Mouse (Mus musculus): ENCODE measurements at regions not wholly inside any gene's neighbourhood (a gene's known extent, or its start where the extent isn't known, plus 50 kb on each side); places are given as distances from the start of the nearest gene placed in this dataset.

DNA sequence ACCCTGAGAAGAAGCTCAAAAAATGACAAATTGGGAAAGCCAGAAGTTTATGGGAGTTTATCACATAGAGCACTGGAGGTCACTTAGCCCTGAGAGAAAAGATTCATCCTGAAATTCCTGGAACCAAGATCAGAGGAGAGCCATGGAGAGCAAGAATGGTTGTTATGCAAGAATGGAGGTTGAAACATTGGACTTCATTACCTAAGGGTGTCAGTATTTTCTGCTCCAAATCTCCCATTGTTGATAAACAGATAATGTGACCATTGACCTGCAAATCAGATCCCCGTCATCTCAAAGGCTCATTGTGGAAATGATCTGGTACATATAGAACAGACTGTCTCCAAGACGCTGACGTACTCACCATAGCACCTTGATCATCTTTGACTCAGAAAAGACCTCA lies 1477.6 kb upstream of the Slc10a2 start:
- no peak for DNase-seq (ENCODE audit: low read depth)

DNA sequence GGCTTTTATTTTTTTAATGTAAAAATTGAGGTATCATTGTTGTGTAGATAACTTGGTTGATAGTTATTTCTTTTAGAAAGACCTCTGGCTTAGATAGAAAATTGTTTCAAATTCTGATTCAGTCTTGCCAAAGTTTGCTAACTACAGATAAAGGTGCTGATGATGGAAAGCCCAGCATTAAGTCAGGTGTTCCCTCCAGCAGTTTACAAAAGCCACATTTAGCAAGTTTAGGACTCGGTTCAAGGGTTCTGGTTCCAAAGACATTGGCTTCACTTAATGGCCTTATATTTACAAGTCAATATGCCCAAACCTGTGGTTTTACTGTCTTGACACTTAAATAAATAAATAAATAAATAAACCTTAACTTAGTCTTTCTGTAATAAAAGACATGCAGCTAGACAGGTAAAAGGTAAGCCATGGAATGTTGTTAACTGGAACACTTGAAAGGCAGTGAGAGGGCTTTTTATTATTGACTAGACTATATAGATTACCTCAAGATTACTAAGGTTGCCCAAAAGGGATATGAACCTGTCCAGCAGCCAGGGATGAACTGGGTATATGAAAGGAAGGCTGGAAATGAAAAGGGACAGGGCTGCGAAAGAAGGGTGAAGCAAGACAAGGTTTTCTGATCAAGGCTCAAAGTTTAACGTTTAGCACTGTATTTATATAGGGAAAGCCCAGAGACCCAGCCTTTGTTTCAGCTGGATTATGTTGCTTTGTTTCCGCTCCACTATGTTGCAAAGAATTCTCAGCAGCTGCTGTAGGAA lies 1472.9 kb upstream of the Slc10a2 start:
- DNase-seq (ENCODE audit: low read depth): no peak

DNA sequence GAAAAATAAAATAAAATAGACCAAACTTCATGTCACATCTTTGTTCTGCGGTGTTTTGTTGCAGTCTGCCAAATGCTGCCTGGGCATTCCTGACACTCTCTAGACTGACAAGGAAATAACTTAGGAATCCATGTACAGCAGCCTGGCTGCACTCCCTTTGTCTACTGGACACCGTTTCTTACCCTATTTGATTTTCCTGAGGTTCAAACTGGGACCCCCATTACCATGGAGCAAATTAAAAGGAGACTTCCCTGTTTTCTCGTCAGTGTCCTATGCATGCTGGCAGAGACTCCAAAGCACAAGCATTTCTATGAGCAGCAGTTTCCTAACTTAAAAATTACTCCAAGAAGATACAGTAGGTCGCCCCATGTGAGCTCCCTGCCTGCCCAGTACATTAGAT lies 1470.1 kb upstream of the Slc10a2 start:
- DNase-seq (ENCODE audit: low read depth): no peak

- no peak for DNase-seq (ENCODE audit: low read depth)
These were observed 1468.3 kb upstream of the Slc10a2 start for GRCm38 (mm10) chr8:6573492-6573891.

DNA sequence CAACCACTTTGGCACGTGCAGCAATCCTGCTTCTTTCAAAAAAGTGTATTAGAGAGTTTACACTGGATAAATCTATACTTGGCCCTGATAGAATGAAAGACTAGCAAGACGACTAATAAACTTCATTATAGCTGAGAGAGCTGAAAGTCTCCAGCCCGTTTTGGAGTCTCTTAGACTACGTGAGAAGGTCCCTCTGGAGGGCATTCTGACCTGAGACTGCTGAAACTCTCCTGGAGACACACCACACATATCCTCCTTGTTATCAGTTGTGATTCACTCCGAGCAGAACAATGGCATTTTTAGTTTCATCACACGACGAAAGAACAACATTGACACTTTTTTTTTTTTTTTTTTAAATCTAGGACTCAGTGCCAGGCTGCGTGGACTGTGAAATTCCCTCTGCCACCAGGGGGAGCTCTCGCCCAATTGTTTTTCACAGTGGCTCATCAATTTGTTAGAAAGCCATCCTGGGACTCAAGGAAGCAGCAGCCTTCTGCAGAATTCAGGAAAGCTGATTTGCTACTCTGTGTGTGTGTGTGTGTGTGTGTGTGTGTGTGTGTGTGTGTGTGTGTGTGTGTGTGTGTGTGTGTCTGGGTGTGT lies 1467.0 kb upstream of the Slc10a2 start:
- peak; percentile 42 for DNase-seq (ENCODE audit: low read depth)

DNA sequence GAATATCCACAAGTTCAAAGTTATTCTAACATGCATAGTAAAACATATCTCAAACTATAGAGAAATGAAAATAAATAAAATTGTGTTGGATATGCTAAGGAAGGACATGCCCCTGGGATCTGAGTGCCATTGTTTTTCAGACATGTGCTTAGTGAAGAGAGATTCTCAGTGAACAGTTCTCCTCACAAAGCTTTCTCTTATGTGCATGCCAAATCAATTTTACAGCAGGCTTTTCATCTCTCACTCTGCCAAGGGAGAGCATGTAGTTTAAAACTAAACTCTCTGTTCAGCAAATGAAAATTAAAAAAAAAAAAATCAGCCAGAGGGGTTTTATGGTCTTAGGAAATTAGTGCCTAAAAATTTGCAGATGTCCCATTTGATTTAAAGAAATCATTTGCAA lies 1445.8 kb upstream of the Slc10a2 start:
- no peak for DNase-seq (ENCODE audit: low read depth)

- DNase-seq (ENCODE audit: low read depth): no peak
These were observed 1422.0 kb upstream of the Slc10a2 start for GRCm38 (mm10) chr8:6527171-6527570.

- no peak for DNase-seq (ENCODE audit: low read depth)
These were observed 1410.9 kb upstream of the Slc10a2 start for GRCm38 (mm10) chr8:6515882-6516682.

DNA sequence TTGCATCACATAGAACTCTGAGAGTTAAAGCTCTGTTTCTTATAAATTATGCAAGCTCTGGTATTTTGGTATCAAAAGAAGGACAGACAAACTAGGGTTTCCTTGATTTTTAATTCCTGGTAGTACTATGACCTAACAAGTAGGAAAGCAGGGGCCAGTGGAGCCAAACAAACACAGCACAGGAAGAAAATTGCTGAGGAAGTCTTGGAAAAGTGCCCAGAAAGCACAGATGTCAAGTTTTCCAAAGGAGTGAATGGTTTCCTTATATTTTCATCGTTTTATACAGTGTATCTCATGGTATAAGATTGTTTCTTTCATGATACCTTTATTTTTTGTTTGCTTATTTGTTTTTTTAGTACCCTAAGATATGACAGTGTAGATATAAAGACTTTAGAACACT lies 1387.3 kb upstream of the Slc10a2 start:
- no peak for DNase-seq (ENCODE audit: low read depth)

GRCm38 (mm10) chr8:6481966-6482365 lies 1376.8 kb upstream of the Slc10a2 start:
- DNase-seq (ENCODE audit: low read depth): no peak

DNA sequence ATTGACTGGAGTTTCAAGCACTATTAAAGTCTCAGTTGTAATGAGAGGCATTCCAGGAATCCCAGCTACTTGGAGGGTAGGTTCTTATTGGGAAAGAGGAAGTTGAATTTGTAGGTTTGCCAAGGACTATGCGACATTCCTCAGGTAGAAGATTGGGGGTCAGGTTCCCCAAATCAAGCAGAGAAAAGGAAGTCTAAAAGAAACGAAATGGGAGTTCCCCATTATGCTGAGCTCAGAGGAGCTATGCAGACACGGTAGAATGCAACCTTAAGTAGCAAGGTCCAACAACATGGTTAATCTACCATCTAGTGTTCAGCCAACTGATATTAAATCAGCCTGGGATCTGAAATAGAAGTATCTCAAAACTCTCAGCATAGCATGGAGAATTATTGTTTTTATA lies 1365.9 kb upstream of the Slc10a2 start:
- no peak for DNase-seq (ENCODE audit: low read depth)

- no peak for DNase-seq (ENCODE audit: low read depth)
These were observed 1351.5 kb upstream of the Slc10a2 start for GRCm38 (mm10) chr8:6456553-6457180.

DNA sequence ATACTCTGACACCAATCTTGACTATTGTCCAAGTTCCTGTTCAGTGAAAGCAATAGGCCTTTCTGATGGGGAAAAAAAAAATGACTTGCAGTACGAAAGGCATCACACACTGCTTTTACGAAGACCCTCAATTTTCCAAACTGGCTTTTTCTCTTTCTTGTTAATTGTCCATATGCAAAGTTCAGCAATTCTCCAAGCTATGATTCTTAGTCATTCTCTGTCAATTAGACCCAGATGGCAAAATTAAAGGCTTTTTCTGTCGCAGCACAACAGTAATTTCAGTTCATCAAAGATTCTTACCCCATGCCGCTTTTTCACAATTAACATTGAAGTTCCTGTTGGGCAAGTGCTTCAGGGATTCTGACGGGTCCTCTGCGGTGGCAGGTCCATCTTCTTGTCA lies 1343.2 kb upstream of the Slc10a2 start:
- no peak for DNase-seq (ENCODE audit: low read depth)

DNA sequence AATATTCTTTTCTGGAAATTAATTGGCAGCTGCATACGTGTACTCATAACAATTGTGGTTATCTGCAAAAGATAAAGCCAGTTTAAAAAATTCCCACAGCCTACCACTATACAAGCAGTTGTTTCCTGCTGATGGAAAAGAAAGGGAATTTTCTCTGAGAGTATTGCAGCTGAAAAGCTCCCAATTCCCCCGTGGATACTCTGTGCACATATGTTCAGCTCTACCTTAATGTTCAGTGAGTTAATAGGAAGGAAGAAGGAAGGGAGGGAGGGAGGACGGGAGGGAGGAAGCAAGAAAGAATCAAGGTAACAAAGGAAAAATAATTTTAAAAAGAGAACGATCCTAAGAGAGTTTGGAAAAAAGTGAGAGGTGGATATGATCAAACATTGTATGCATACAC lies 1333.9 kb upstream of the Slc10a2 start:
- DNase-seq (ENCODE audit: low read depth): no peak

All from 416B (cell line).